Mouse (Mus musculus) regulatory T cell (primary cell): ENCODE results near the gene Hacd1.

ENCODE experiments used
- in situ Hi-C: fragments of 300-600 bp; cut with MboI, MseI; formaldehyde crosslinking; loops from one replicate; pipeline ENCODE4 v1.15.1; 2025; ENCODE audit warnings: high pct_unique_total_duplicates

The Hacd1 gene

GRCm38 (mm10) chr2:14019228-14019627 lies 36.7 kb downstream of the Hacd1 start:
- in situ Hi-C loops: no loop called here

- in situ Hi-C loops: no loop called here
These were observed 50.8 kb downstream of the Hacd1 start for GRCm38 (mm10) chr2:14005121-14005520.

- in situ Hi-C loops: no loop called here
These were observed 95.8 kb downstream of the Hacd1 start for GRCm38 (mm10) chr2:13960136-13960535.

- in situ Hi-C loops: no loop called here
These were observed 99.5 kb downstream of the Hacd1 start for GRCm38 (mm10) chr2:13956463-13956862.

GRCm38 (mm10) chr2:13938118-13938517 lies 117.8 kb downstream of the Hacd1 start:
- in situ Hi-C loops: loop anchor here (25.0 kb wide), 1 partner anchor 1226 kb away; no protein-coding TSS in a partner anchor

- in situ Hi-C loops: loop anchor here (25.0 kb wide), 1 partner anchor 1223 kb away; no protein-coding TSS in a partner anchor
These were observed 120.6 kb downstream of the Hacd1 start for GRCm38 (mm10) chr2:13935343-13935742.

GRCm38 (mm10) chr2:13932253-13932652 lies 123.7 kb downstream of the Hacd1 start:
- in situ Hi-C loops: loop anchor here (25.0 kb wide), 1 partner anchor 1220 kb away; no protein-coding TSS in a partner anchor

- in situ Hi-C loops: loop anchor here (25.0 kb wide), 1 partner anchor 1218 kb away; no protein-coding TSS in a partner anchor
These were observed 125.2 kb downstream of the Hacd1 start for GRCm38 (mm10) chr2:13930724-13931123.

GRCm38 (mm10) chr2:13888568-13888967 lies 167.4 kb downstream of the Hacd1 start:
- in situ Hi-C loops: no loop called here

GRCm38 (mm10) chr2:13857461-13857860 lies 198.5 kb downstream of the Hacd1 start:
- in situ Hi-C loops: no loop called here

GRCm38 (mm10) chr2:13855510-13855909 lies 200.4 kb downstream of the Hacd1 start:
- in situ Hi-C loops: no loop called here

- in situ Hi-C loops: no loop called here
These were observed 219.6 kb downstream of the Hacd1 start for GRCm38 (mm10) chr2:13836310-13836709.

GRCm38 (mm10) chr2:13834989-13835388 lies 220.9 kb downstream of the Hacd1 start:
- in situ Hi-C loops: no loop called here

GRCm38 (mm10) chr2:13816645-13817044 lies 239.3 kb downstream of the Hacd1 start:
- in situ Hi-C loops: no loop called here

GRCm38 (mm10) chr2:13808593-13808992 lies 247.3 kb downstream of the Hacd1 start:
- in situ Hi-C loops: loop anchor here (10.0 kb wide), 1 partner anchor 1236 kb away; the partner anchor contains the start of gene Arl5b

GRCm38 (mm10) chr2:13808008-13808407 lies 247.9 kb downstream of the Hacd1 start:
- in situ Hi-C loops: loop anchor here (10.0 kb wide), 1 partner anchor 1237 kb away; the partner anchor contains the start of gene Arl5b

GRCm38 (mm10) chr2:13806120-13806519 lies 249.8 kb downstream of the Hacd1 start:
- in situ Hi-C loops: loop anchor here (10.0 kb wide), 1 partner anchor 1239 kb away; the partner anchor contains the start of gene Arl5b

GRCm38 (mm10) chr2:13800639-13801038 lies 255.3 kb downstream of the Hacd1 start:
- in situ Hi-C loops: loop anchor here (10.0 kb wide), 1 partner anchor 1244 kb away; the partner anchor contains the start of gene Arl5b
